Mouse (Mus musculus) MEL-GATA-1-ER (cell line): ENCODE measurements at regions not wholly inside any gene's neighbourhood (a gene's known extent, or its start where the extent isn't known, plus 50 kb on each side); places are given as distances from the start of the nearest gene placed in this dataset.

Experiments
- DNase-seq: peaks from one replicate; pipeline ENCODE4 v3.0.0-alpha.2; 2012; ENCODE audit warnings: low read depth; ENCODE audit errors: extremely low read depth

DNA sequence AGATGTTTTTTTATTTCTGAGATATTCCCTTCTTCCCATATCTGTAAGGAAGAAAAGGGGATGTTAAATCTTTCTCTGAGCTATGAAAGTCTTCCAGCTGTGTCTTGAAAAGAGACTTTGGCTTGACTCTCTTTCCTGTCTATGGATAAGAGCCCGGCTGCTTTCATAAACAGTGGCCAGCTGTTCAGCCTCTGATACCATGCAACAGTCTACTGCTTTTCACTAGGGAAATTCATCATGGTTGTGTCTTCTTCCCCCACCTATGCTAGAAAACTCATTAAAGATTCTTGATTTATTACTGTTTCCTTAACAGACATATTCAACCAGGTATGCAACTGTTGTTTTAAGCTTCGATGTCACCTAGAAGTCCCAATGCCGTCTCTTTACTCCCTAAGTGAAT is 213.8 kb upstream of the Ferd3l start:
- DNase-seq: no peak

DNA sequence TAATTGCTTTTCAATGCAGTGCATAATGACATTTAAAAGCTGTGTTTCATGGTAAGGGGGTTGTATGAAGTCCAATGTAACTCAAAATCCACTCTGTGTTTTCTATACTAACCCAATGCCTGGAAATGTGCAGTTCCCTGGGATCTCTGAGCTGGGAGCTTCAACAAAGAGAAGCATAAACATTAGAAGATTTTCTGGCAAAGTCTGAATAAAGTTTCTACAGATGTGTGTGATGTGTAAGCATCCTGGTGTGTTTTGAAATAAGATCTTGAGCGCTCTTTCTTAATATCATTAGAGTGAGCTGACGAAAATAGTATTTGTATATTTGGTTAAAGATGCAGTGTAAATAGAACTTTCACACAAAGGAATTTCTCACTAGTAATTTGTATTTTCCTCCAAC is 212.2 kb upstream of the Ferd3l start:
- no peak for DNase-seq

DNA sequence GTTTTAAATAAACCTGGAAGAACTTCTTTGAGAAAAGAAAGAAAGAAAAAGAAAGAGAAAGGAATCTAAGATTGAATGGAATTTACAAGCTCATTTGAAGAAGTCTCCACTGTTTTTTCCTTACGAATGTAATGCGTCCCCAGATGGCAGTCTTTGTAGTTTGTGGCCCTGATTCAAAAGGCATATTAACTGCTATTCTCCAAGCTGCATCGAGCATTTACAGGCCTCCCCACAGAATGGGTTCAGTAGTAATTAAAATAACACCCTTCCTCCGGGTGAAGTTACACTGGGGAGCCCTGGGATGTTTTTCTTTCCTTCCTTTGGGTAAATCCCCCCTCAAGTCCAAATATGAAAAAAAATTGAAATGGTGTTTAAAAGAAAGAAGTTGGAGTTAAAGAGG is 211.2 kb upstream of the Ferd3l start:
- DNase-seq: no peak

DNA sequence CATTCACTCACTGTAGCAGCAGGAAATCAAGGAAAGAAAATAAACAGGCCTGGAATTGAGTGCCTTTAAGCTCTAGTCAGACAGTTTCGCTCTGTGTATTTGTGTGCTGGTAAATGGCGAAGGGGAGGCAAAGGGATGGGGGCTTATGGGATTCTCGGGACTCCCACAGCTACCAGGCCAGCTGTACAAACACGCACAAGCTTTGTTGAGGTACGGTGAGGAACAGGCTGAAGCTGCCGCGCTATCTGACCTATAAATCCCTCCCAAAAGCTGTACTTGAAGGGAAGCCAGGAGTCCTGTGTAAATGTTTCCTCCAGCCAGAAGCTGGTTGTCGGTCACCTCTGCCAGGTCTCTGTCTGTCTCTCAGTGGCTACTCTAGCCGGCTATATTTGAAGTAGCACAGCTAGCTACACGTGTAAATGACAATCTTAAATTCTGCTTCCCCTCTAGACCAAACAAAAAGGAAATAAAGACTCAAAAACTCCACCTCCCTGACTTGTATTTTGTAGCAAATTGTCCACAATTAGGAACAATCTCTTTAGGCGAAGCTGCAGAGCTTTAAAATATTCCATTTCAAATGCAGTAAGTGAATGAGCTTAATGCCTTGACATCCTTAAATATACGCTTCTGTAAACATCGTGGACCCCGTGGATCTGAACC is 210.5 kb upstream of the Ferd3l start:
- DNase-seq: no peak

DNA sequence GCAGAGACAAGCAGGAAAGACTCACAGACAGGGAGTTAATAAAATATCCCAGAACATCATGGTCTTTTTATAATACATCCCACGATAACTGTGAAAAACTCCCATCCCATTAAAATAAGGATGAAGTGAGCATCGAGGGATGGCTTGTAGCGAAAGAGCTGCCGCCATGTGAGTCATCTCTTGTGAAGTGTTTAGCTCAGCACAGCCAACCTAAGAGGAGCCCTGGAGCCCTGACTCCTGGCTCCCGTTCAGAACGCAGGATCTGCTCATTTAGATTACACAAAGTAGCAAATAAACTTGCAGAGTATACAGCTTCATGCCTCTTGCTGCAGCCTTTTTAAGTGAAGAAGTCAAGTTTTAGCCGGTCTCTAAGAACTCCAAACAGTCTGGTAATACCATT is 209.2 kb upstream of the Ferd3l start:
- DNase-seq: no peak

DNA sequence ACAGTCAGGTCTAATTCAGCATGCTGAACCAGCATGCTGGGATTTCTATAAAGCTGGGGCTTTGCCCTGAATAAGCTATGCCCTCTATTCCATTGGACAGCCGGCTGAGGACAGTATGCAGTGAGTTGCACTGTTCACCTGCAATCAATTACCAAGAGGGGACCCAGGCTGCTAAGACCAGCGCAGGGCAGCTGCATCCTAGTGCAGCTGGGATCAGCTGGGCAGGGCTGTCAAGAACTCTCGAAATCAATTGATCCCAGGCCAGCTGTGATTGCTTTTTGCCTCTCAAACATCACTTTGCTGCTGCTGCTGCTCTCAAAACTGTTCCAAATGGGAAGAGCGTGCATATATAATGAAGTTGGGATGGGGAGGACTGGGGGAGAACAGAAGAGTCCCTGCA is 196.3 kb upstream of the Ferd3l start:
- no peak for DNase-seq

DNA sequence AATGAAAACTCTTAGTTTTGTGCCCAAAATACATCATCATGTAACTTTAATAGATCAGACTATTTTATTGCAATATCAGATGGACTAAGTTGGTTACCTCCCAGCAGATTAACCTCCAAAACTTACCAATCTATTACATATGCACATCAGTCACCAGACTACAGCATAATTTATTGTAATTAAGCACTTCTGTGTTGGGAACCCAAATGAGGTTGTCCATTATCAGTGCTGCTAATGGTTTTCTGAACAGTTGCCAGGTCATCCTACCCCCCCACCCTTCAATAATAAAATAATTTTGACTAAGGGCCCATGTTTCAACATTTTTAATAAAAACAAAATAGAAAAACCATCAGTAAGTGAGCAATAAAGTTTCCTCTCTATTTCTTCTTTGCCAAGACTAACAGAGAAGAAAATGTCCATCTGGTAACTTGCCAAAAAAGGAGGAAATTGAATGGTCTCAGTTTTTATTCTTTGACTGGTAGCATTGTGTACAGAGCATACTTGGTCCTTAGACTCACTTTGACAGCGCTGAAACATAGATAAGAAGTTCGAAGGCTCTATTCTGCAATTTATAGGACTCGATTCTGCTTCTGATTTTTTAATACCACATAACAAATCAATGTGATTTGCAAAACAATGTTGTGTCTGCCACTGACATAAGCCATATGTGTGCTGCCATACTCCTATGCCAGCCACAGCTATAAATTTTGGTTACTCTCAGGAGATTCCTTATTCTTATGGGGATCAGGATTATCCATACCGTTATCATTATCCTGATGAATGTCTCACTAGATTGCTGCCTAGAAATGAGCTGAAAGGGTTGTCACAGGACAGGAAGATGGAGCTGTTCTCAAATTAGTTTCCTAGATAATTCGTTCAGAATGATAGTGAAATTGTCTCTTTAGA is 152.4 kb upstream of the Ferd3l start:
- DNase-seq: no peak

DNA sequence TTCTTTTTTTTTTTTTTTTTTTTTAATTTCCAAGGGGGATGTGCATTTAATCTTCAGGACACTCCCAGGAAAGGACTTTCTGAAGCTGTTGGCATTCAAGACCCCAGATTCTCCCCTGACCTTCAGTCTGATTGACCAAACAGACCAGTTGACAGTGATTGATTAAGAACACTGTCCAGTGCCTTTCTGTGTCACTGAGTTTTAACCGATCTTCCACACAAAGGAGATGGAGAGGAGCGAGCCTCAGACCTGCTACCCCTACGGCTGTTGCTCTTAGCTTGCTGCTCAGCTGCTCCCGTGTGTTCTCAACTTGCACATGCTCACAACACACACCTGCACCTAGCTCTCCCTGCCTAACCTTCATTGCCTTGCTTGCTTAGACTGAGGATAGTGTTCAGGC is 149.7 kb upstream of the Ferd3l start:
- DNase-seq: no peak

DNA sequence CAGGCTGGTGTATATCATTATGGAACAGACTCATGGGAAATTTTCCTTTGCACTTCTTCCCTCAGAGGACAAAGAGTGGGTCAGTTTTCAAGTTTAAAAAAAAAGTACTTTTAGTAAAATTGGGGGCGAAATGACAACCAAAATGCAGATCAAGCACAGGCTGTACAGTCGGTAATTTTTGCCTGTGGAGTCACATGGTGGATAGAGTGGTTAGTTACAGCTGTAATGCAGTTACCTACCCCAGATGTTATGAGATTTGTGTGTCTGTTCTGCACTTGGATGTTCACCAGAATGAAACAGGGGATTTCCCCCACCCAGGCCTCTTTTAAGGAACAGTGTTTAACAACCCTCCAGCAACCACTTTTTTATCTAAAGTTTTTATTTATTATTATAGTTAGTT is 148.3 kb upstream of the Ferd3l start:
- no peak for DNase-seq

DNA sequence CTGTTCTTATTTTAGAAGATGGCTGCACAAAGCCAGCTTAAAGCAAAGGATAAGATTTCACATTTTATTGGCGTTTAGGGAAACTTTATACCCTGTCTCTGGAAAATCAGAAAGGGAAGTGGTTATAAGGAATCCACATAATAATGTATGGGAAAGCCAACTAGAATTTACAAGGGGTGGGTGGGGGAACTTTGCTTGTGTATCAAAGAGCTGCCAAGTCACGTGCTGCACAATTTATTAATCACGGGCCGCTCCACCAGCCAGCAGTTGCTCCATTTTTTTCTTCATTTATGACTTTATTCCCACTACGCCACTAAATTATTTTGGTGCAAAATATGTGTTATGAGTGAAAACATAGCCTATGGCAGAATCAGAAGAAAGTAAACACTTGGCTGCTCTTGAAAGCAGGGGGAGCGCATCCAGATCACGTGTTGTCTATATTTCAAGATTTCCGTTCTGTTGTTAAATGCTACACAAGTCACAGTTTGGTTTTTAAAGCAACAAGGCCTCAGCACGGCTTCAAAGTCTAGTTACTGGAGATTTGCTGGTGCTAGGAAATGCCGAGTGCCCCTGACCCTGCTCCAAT is 123.9 kb upstream of the Ferd3l start:
- DNase-seq: no peak

DNA sequence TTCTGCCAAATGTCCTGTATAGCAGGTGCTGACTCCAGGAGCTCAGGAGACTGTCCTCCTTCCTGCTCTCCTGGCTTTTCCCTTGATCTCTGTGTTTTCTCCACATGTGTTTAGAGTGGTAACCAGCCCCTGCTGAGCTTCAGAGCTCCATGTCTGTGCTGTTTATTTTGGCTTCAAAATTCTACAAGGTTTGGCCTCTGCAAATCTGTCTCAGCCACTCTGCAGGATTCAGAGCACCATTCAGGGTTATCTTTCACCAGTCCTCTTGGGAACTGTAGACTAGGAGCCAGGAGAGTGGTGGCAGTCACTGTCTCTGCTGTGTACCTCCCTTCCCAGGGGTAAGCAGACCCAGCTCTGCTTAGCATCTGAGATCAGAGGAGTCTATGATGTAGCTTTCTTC is 102.7 kb upstream of the Ferd3l start:
- DNase-seq: no peak

DNA sequence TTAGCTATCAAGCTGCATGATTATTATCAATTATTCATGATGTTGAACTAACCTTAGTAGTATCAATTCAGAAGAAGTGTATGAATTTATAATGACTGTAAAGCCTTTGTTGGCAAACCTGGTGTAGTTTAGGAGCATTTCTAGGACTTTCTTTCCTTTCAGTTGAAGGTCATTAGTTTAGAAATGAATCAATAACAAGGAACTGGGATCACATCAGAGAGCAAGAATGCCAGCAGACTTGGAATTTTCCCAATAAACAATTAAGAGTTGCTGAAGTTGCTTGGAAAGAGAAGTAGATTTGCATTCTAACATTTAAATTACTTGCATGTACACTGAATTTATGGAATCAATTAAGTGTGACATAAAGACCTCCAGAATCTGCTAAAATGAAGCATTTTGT is 79.1 kb upstream of the Ferd3l start:
- no peak for DNase-seq

DNA sequence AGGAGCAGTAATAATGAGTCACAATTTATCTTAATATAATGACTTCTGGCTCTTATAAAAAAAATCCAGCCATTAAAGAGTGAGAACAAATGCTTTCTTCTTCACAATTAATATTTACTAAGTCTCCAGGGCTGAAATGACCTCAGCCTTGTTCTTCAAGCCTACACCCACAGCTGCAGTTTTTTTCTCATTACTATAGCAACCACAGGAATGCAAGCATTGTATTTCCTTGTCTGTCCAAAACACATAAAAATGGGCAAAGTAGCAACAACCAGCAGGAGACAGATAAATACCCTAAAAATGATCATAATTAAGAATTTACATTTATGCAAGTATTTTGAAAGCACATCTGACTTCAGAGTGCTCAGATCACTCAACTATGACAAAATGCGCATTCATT is 76.5 kb upstream of the Ferd3l start:
- no peak for DNase-seq
